Mouse (Mus musculus): Measurements from ENCODE around the gene Rfc2. TPM values are rescaled to one million over a fixed set of nuclear protein-coding genes. Genes with fewer than 3 reads are reported as not detected.

Rfc2 gene
- polyA plus RNA-seq, 1 experiment from 2014 or later, result 130 TPM

DNA sequence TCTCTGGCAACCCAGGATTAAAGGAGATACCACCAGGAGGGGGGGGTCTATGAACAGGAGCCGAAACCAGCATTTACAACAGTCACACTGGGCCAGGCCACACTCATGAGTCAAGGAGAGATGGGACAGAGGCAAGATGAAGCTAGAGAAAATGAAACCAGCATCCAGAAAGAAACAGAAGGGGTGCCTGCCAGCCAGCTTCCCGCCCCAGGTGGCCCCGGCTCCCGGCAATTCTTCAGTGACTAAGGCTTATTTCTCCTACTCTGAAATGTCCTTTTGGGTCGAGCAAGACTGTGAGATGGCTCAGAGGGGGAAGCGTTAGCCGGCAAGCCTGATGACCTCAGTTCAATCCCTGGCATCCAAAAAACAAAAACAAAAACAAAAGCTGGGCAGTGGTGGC lies 34.4 kb upstream of the Rfc2 start:
- no peak overlapping the region for H3K27ac ChIP-seq (ENCODE audit: low read length)
- no peaks in the 10 kb centered on the region for H3K9me3 ChIP-seq (replicated peaks; ENCODE audit: control insufficient read depth, low read length)
- no peak overlapping the region for H3K4me2 ChIP-seq (ENCODE audit: low read depth, low read length)
- H3K4me3 ChIP-seq (ENCODE audit: low read depth, low read length), result no peak overlapping the region
- no peak for ATAC-seq (ENCODE audit: low read depth)
- no peak overlapping the region for H3K9ac ChIP-seq (ENCODE audit: low read depth, low read length)
- H3K36me3 ChIP-seq (ENCODE audit: control insufficient read depth, insufficient read depth), result no peaks in the 10 kb centered on the region
- peaks cover 5% of the 10 kb centered on the region; the same call in 1 of the 2 replicates for H3K4me1 ChIP-seq (ENCODE audit: control insufficient read depth, low read depth, low read length)
- WGBS (ENCODE audit: insufficient replicate concordance), result 60% methylated on average over 7 of the region's 7 CpGs
- peaks cover 5% of the 10 kb centered on the region for H3K27me3 ChIP-seq (ENCODE audit: control insufficient read depth, insufficient read depth, low read depth, low read length)

DNA sequence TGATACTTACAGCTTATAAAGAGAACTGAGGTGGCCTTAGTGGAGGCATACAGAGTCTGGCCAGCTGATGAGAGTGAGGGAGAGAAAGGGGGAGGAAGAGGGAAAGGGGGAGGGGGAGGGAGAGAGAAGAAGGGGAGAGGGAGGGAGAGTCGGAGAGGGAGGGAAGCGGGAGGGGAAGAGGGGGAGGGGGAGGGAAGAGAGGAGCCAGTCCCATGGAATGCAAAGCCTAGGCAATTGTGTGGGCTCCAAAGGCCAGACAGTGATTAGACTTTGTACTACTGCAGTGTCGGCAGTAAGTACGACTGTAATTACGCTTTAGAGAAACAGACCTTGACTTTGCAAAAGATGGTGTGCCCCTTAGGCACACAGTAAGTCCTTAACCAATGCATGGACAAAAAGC lies 32.9 kb upstream of the Rfc2 start:
- H3K4me2 ChIP-seq (ENCODE audit: low read depth, low read length), result no peak overlapping the region
- H3K9ac ChIP-seq (ENCODE audit: low read depth, low read length), result no peak overlapping the region
- peaks cover 9% of the 10 kb centered on the region for H3K27me3 ChIP-seq (ENCODE audit: control insufficient read depth, insufficient read depth, low read depth, low read length)
- no peak overlapping the region for H3K4me3 ChIP-seq (ENCODE audit: low read depth, low read length)
- 49% methylated on average over 5 of the region's 5 CpGs for WGBS (ENCODE audit: insufficient replicate concordance)
- H3K9me3 ChIP-seq (replicated peaks; ENCODE audit: control insufficient read depth, low read length), result no peaks in the 10 kb centered on the region
- H3K27ac ChIP-seq (ENCODE audit: low read length), result no peak overlapping the region
- H3K36me3 ChIP-seq (ENCODE audit: control insufficient read depth, insufficient read depth), result no peaks in the 10 kb centered on the region
- ATAC-seq (ENCODE audit: low read depth), result no peak
- H3K4me1 ChIP-seq (ENCODE audit: control insufficient read depth, low read depth, low read length), result peaks cover 10% of the 10 kb centered on the region; the same call in 1 of the 2 replicates

DNA sequence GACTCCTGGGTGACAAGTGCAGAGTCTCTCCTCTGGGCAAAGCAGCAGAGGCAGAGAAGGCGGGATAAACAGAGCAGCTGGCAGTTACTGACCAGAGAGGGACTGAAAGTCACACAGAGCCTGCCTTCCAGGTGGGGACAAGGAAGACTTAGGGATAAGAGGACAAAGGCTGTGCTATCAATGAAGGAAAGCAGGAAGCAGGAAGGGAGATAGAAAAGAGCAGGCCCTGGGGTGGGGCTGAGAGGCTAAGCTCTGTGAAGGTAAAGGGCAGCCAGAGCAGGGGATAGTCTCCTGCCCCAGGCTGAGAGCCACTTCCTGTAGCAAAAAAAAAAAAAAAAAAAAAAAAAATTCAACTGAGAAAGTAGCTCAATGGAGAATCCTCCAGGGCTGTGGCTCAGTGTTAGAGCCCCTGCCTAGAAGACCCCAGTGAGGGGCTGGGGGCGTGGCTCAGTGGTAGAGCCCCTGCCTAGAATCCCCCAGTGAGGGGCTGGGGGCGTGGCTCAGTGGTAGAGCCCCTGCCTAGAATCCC lies 31.5 kb upstream of the Rfc2 start:
- Histone ChIP-seq H3K4me2 (ENCODE audit: low read depth, low read length) (no peak overlapping the region), H3K4me1 (ENCODE audit: control insufficient read depth, low read depth, low read length) (peaks cover 10% of the 10 kb centered on the region; the same call in 1 of the 2 replicates), H3K9me3 (replicated peaks; ENCODE audit: control insufficient read depth, low read length) (no peaks in the 10 kb centered on the region), H3K36me3 (ENCODE audit: control insufficient read depth, insufficient read depth) (no peaks in the 10 kb centered on the region), H3K4me3 (ENCODE audit: low read depth, low read length) (no peak overlapping the region), H3K9ac (ENCODE audit: low read depth, low read length) (no peak overlapping the region), H3K27ac (ENCODE audit: low read length) (no peak overlapping the region), H3K27me3 (ENCODE audit: control insufficient read depth, insufficient read depth, low read depth, low read length) (peaks cover 9% of the 10 kb centered on the region)
- no peak for ATAC-seq (ENCODE audit: low read depth)
- WGBS (ENCODE audit: insufficient replicate concordance), result 63% methylated on average over 3 of the region's 3 CpGs

DNA sequence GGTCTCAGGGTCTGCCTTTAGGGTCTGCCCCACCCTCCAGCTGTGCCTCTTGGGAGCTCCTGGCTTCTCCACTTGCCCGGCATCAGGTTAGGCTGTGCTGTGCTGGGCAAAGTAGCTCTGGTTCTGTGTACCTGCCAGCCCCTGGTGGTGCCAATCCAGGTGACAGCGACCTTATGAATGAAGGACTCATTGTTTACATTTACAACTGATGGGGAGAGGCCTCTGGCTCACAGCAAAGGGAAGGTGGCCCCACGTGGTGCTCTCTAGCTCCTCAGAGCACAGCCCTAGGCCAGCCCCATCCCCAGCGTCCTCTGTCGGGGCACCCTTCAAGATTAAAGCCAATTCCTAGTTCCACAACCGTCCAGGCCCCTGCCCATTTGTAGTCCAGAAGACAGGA lies 30.3 kb upstream of the Rfc2 start:
- Histone ChIP-seq H3K9me3 (replicated peaks; ENCODE audit: control insufficient read depth, low read length) (no peaks in the 10 kb centered on the region), H3K36me3 (ENCODE audit: control insufficient read depth, insufficient read depth) (no peaks in the 10 kb centered on the region), H3K27ac (ENCODE audit: low read length) (no peak overlapping the region), H3K4me1 (ENCODE audit: control insufficient read depth, low read depth, low read length) (peaks cover 14% of the 10 kb centered on the region; the same call in 1 of the 2 replicates), H3K9ac (ENCODE audit: low read depth, low read length) (no peak overlapping the region), H3K4me2 (ENCODE audit: low read depth, low read length) (peak overlapping the region; percentile 81), H3K4me3 (ENCODE audit: low read depth, low read length) (peak overlapping the region; percentile 68), H3K27me3 (ENCODE audit: control insufficient read depth, insufficient read depth, low read depth, low read length) (peaks cover 9% of the 10 kb centered on the region)
- ATAC-seq (ENCODE audit: low read depth), result no peak
- WGBS (ENCODE audit: insufficient replicate concordance), result 21% methylated on average over 6 of the region's 6 CpGs

DNA sequence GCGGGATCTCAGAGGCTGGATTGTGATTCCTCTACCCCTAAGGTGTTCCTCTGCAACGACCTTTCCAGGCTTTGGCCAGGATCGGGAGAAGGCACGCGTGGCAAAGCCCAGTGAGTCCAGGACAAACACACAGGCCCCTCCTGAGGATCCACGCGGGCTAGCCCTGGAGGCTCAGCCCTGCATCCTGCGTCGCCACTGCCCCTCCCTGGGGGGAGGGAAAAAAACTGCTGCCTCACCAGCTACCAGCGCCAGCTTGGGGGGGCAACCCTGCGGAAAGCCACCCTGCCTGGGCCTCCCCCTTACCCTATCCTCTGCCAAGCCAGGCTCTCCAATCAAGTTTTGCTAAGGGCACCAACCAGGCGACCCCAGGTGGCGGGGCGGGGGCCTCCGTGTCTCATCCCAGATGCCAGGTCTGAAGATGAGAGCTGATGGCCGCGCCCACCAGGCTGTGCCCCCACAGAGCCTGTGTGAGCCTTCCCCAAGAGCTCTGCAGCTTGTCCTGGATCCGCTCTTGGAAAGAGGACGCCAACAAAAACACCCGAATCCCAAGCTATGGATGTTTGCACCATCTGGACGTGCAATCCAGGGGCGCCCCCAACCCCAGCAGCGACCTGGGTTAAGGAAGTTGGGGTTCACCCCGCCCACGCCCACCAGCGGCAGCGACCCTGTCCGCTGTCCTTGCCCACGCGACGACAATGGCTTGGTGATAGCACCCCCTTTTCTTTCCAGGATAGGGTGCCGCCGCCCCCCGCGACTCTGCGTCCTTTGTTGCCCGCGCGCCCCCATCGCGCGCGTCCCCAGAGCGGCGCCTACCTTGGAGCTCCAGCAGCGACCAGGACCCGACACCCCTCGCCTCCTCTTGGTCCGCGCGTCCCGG lies 29.7 kb upstream of the Rfc2 start:
- Histone ChIP-seq H3K4me3 (ENCODE audit: low read depth, low read length) (peak overlapping the region; percentile 68), H3K27me3 (ENCODE audit: control insufficient read depth, insufficient read depth, low read depth, low read length) (peaks cover 9% of the 10 kb centered on the region), H3K4me1 (ENCODE audit: control insufficient read depth, low read depth, low read length) (peaks cover 14% of the 10 kb centered on the region; the same call in 1 of the 2 replicates), H3K9ac (ENCODE audit: low read depth, low read length) (peak overlapping the region; percentile 68), H3K9me3 (replicated peaks; ENCODE audit: control insufficient read depth, low read length) (no peaks in the 10 kb centered on the region), H3K27ac (ENCODE audit: low read length) (peak overlapping the region; percentile 70), H3K4me2 (ENCODE audit: low read depth, low read length) (peak overlapping the region; percentile 81), H3K36me3 (ENCODE audit: control insufficient read depth, insufficient read depth) (no peaks in the 10 kb centered on the region)
- WGBS (ENCODE audit: insufficient replicate concordance), result 3% methylated on average over 51 of the region's 52 CpGs
- no peak for ATAC-seq (ENCODE audit: low read depth)

DNA sequence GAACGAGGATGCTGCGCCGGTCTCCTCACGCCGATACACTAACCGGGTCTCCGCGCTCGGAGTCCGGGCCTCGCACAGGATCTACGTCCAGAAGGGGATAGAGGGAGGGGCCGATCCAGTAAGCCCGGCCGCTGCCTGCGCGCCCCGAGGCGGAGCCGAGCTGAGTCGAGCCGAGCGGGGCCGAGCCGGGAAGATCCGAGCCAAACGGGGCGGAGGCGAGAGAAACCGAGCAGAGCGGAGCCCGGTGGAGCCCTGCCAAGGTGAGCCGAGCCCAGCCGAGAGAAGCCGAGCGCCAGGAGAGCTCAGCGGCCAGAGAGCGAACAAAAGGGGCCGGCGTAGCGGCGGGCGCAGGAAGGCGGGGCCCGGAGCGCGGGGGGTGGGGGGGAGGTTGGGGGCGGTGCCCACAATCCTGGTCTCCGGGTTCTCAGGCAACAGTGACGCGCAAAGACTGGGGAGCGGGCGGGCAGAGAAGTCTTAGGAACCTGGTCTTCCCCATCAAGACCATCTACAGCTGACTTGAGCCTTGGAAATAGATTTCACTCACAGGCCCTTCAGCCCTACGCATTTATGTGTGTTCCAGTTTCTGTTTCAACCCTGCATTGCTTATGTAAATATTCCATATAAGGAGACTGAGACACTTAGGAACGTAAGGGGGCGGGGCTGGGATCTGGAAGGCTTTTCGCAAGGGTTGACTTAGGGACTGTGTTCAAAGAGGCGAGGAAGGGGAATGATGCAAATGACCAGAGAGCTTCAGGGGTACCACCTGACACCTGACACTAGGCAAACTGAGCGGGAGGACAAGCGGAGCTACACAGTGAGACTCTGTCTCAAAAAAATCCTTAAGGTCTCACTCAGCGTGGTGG lies 28.8 kb upstream of the Rfc2 start, which contains the start of gene Clip2:
TSS of gene Clip2 (minus strand) at position 325 of the 863 bp plus-strand sequence.
- Histone ChIP-seq H3K9me3 (replicated peaks; ENCODE audit: control insufficient read depth, low read length) (no peaks in the 10 kb centered on the region), H3K4me3 (ENCODE audit: low read depth, low read length) (peak within 1 kb of the TSS; percentile 68), H3K27me3 (ENCODE audit: control insufficient read depth, insufficient read depth, low read depth, low read length) (peaks cover 9% of the 10 kb centered on the region), H3K36me3 (ENCODE audit: control insufficient read depth, insufficient read depth) (no peaks in the 10 kb centered on the region), H3K4me1 (ENCODE audit: control insufficient read depth, low read depth, low read length) (peaks cover 14% of the 10 kb centered on the region; the same call in 1 of the 2 replicates), H3K4me2 (ENCODE audit: low read depth, low read length) (peak within 1 kb of the TSS; percentile 81), H3K9ac (ENCODE audit: low read depth, low read length) (peak within 1 kb of the TSS; percentile 68), H3K27ac (ENCODE audit: low read length) (peak within 1 kb of the TSS; percentile 70)
- WGBS (ENCODE audit: insufficient replicate concordance), result 2% methylated on average over 60 of the region's 61 CpGs
- peak; percentile 89 for ATAC-seq (ENCODE audit: low read depth)

DNA sequence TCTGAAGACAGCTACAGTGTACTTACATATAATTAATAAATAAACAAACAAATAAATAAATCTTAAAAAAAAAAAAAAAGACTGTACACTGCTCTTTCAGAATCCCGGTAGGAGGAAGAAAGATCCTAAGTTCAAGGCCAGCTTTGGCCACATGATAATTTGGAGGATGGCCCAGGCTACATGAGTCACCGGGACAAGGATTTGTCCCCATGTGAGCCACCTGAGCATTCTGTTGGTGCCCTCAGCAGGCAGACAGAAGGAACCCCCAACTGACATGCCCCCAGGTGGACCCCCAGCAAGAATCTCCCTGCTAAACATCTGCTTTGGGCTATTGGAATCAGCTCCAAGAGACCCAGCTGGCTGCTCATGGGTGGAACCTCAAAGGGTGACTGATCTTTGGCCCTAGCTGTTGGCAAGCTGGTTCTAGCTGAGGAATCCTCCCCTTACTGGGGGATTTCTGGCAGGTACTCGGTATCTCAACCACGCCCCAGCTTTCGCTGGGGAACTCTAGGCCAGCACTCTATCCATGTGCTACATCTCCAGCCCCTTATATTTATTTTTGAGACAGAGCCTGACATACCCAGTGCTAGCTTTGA lies 27.1 kb upstream of the Rfc2 start:
- Histone ChIP-seq H3K27me3 (ENCODE audit: control insufficient read depth, insufficient read depth, low read depth, low read length) (peaks cover 9% of the 10 kb centered on the region), H3K4me3 (ENCODE audit: low read depth, low read length) (no peak overlapping the region), H3K9me3 (replicated peaks; ENCODE audit: control insufficient read depth, low read length) (no peaks in the 10 kb centered on the region), H3K4me1 (ENCODE audit: control insufficient read depth, low read depth, low read length) (peaks cover 14% of the 10 kb centered on the region; the same call in 1 of the 2 replicates), H3K27ac (ENCODE audit: low read length) (no peak overlapping the region), H3K4me2 (ENCODE audit: low read depth, low read length) (no peak overlapping the region), H3K36me3 (ENCODE audit: control insufficient read depth, insufficient read depth) (no peaks in the 10 kb centered on the region), H3K9ac (ENCODE audit: low read depth, low read length) (no peak overlapping the region)
- ATAC-seq (ENCODE audit: low read depth), result no peak
- 59% methylated on average over 5 of the region's 5 CpGs for WGBS (ENCODE audit: insufficient replicate concordance)

DNA sequence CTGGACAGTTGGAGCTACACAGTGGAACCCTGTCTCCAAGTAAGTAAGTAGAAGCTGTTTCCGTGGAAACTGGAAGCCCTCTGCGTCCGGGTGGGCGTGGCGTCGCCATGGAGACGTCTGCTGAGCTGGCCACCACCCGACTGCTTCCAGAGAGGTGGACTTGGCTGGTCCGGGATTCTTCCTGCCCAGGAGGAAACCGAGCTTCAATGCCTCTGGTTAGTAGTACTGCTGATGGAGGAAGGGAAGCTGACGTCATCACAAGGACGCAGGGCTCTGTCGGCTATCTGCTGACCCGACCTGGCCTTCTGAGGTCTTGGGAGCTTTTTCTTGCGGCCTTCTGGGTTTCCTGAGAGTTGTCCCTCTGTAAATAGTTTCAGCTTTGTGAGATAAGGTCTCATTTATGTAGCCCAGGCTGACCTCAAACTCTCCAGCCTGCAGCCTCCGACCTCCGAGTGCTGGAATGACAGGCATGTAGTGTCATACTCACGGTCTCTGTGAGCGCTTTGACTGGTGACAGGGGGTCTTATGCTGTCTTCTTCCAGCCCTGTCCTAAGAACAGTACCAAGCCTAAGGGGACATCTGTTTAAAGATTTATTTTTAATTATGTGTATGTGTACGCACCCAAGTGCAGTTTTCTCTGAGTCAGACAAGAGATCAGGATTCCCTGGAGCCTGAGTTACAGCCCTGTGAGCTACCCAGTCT lies 25.6 kb upstream of the Rfc2 start:
- Histone ChIP-seq H3K4me2 (ENCODE audit: low read depth, low read length) (no peak overlapping the region), H3K4me3 (ENCODE audit: low read depth, low read length) (no peak overlapping the region), H3K27me3 (ENCODE audit: control insufficient read depth, insufficient read depth, low read depth, low read length) (peaks cover 9% of the 10 kb centered on the region), H3K36me3 (ENCODE audit: control insufficient read depth, insufficient read depth) (no peaks in the 10 kb centered on the region), H3K9me3 (replicated peaks; ENCODE audit: control insufficient read depth, low read length) (no peaks in the 10 kb centered on the region), H3K27ac (ENCODE audit: low read length) (no peak overlapping the region), H3K4me1 (ENCODE audit: control insufficient read depth, low read depth, low read length) (peaks cover 14% of the 10 kb centered on the region; the same call in 1 of the 2 replicates), H3K9ac (ENCODE audit: low read depth, low read length) (no peak overlapping the region)
- 18% methylated on average over 20 of the region's 20 CpGs for WGBS (ENCODE audit: insufficient replicate concordance)
- ATAC-seq (ENCODE audit: low read depth), result no peak
